Mouse (Mus musculus): ENCODE measurements around the gene Gm45233. TPM values are rescaled to one million over a fixed set of nuclear protein-coding genes. Genes with fewer than 3 reads are reported as not detected.
A peak's percentile ranks its signal among the peaks of the same experiment; 100 is the strongest.
"Not testable (repeated sequence)": the region's sequence is repeated elsewhere in the genome, so short reads cannot be mapped to it uniquely, and the experiment has no call there.

Gene Gm45233
- polyA plus RNA-seq (2015; fragmentation: Nextera tagmentation; extraction: Ambion mirVana), result 0.23 and 0.24 TPM in 2 replicates

DNA sequence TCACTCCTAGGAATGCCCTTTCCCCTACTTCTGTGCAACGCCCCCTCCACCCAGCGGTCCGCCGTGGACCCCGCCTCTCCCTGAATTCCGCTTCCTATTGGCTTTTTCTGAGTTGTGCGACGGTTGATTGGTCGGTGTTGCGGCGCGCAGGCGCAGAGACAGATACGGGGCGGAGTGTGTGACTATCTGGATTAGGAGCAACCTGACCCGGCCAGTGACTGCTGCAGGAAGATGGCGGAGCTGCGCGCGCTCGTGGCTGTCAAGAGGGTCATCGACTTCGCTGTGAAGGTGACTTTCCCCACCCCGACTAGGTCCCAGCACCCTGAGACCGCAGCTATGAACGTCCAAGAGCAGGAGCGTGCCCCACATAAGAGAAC lies at the start of gene Gm45233, which contains the start of gene Etfb:
Gene Gm45233 (plus strand): TSS at position 212 of the 377 bp plus-strand sequence.
Gene Etfb (plus strand): TSS at position 167 of the 377 bp plus-strand sequence.
- WGBS, result under 1% methylated on average over 27 of the region's 27 CpGs
- Histone ChIP-seq H3K4me3 (ENCODE audit: low read depth, low read length) (peak within 1 kb of the TSS; percentile 49), H3K4me2 (replicated peaks; ENCODE audit: low read depth) (peak within 1 kb of the TSS; percentile 82), H3K27ac (ENCODE audit: low read depth, low read length) (peak within 1 kb of the TSS; percentile 98), H3K4me1 (replicated peaks; ENCODE audit: control insufficient read depth, insufficient read depth, low read length) (peaks cover 4% of the 10 kb centered on the region), H3K27me3 (replicated peaks; ENCODE audit: control insufficient read depth, insufficient read depth, low read length) (no peaks in the 10 kb centered on the region), H3K9me3 (ENCODE audit: control insufficient read depth) (no peaks in the 10 kb centered on the region), H3K36me3 (ENCODE audit: control insufficient read depth, insufficient read depth) (no peaks in the 10 kb centered on the region), H3K9ac (ENCODE audit: low read depth, low read length) (peak within 1 kb of the TSS; percentile 53)
- ATAC-seq, result peak; percentile 98
- no peak; the same call in 1 of the 2 replicates for TF ChIP-seq CTCF (IDR thresholded peaks at IDR 0.05; ENCODE audit: low read depth)

DNA sequence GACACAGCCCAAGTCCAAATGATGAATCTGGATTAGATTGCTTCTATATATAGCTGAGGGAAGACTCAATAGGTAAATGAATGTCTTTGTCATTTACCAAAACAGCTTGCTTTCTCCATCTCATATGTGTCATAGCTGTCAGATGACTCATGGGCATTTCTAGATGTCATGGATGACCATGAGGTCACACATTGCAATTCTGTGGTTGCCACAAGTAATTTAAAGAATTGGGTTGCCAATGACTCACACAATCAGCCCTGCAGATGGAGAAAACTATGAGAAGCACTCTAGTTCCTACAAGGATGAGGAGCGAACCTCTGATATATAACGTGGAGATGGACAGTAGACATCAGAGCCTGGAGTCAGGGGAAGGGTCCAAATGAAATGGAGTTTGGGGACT lies 44.4 kb upstream of the Gm45233 start:
- Histone ChIP-seq H3K27me3 (replicated peaks; ENCODE audit: control insufficient read depth, insufficient read depth, low read length) (no peaks in the 10 kb centered on the region), H3K27ac (ENCODE audit: low read depth, low read length) (no peak overlapping the region), H3K9ac (ENCODE audit: low read depth, low read length) (no peak overlapping the region), H3K36me3 (ENCODE audit: control insufficient read depth, insufficient read depth) (no peaks in the 10 kb centered on the region), H3K9me3 (ENCODE audit: control insufficient read depth) (no peaks in the 10 kb centered on the region), H3K4me1 (replicated peaks; ENCODE audit: control insufficient read depth, insufficient read depth, low read length) (no peaks in the 10 kb centered on the region), H3K4me3 (ENCODE audit: low read depth, low read length) (no peak overlapping the region), H3K4me2 (replicated peaks; ENCODE audit: low read depth) (no peak overlapping the region)
- no peak for ATAC-seq
- no peak for TF ChIP-seq CTCF (IDR thresholded peaks at IDR 0.05; ENCODE audit: low read depth)
- 81% methylated on average over 2 of the region's 2 CpGs for WGBS

DNA sequence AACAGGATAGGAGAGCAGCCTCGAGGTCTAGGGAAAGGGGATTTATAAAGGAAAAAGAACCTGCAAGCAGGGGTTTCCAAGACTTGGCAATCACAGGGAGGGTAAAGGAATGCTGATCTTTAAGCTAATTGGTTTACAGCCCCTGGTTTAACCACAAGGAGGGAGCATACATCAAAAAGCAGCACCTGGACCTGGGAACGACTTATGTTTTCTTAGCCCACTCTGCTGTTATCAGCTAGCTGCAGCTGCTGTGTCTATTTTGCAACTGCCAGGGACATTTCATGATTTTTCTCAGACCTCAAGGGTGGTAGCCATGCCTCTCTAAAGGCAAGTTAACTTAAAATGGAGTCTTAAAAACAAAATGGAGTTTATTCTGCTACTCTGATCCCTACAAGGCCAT lies 41.2 kb upstream of the Gm45233 start:
- Histone ChIP-seq H3K4me1 (replicated peaks; ENCODE audit: control insufficient read depth, insufficient read depth, low read length) (no peaks in the 10 kb centered on the region), H3K27me3 (replicated peaks; ENCODE audit: control insufficient read depth, insufficient read depth, low read length) (no peaks in the 10 kb centered on the region), H3K9ac (ENCODE audit: low read depth, low read length) (no peak overlapping the region), H3K36me3 (ENCODE audit: control insufficient read depth, insufficient read depth) (no peaks in the 10 kb centered on the region), H3K27ac (ENCODE audit: low read depth, low read length) (no peak overlapping the region), H3K9me3 (ENCODE audit: control insufficient read depth) (no peaks in the 10 kb centered on the region), H3K4me2 (replicated peaks; ENCODE audit: low read depth) (no peak overlapping the region), H3K4me3 (ENCODE audit: low read depth, low read length) (no peak overlapping the region)
- no peak for TF ChIP-seq CTCF (IDR thresholded peaks at IDR 0.05; ENCODE audit: low read depth)
- WGBS, result 8% methylated on average over 2 of the region's 2 CpGs
- no peak for ATAC-seq

DNA sequence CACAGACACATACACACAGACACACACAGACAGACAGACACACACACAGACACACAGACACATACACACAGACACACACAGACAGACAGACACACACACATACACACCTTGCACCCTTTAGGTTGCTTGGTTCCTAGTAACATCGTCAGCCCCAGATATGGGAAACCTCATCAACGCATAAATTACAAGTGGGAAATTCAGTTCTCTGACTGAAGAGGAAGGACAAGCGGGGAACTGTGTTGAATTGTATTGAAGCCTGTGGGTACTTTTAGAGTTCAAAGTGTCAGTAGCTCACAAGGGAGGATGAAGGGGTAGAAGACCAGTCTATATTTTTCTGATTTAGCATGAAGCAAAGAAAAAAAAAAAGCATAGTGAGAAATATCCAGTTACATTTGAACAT lies 36.4 kb upstream of the Gm45233 start:
- TF ChIP-seq CTCF (IDR thresholded peaks at IDR 0.05; ENCODE audit: low read depth), result no peak
- no peaks in the 10 kb centered on the region for H3K4me1 ChIP-seq (replicated peaks; ENCODE audit: control insufficient read depth, insufficient read depth, low read length)
- 75% methylated on average over 3 of the region's 3 CpGs for WGBS
- no peak overlapping the region for H3K4me2 ChIP-seq (replicated peaks; ENCODE audit: low read depth)
- ATAC-seq, result no peak
- H3K27ac ChIP-seq (ENCODE audit: low read depth, low read length), result no peak overlapping the region
- no peak overlapping the region for H3K4me3 ChIP-seq (ENCODE audit: low read depth, low read length)
- no peak overlapping the region for H3K9ac ChIP-seq (ENCODE audit: low read depth, low read length)
- no peaks in the 10 kb centered on the region for H3K9me3 ChIP-seq (ENCODE audit: control insufficient read depth)
- no peaks in the 10 kb centered on the region for H3K27me3 ChIP-seq (replicated peaks; ENCODE audit: control insufficient read depth, insufficient read depth, low read length)
- no peaks in the 10 kb centered on the region for H3K36me3 ChIP-seq (ENCODE audit: control insufficient read depth, insufficient read depth)

DNA sequence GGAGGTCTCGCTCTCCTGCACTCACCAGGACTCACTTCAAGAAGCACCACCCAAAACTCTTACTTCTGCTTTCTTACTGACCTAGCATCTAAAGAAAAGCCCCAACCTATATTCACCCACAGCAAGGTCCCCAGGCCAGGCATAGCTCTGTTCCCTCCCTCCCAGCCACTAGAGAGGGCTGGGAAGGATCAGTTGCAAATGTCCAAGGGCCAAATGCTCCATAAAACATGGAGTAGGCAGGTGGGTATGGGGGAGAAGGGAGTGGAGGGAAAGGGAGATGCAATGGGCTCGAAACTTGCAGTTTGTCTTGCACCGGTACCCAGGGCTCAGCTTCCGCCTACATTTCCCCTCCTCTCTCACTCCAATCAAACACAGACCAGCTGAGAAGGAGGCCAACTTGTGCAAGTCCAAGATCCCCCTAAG lies 35.8 kb upstream of the Gm45233 start, which contains the start of gene Siglecg:
Gene Siglecg (plus strand): TSS at position 74 of the 423 bp plus-strand sequence.
- WGBS, result 69% methylated on average over 4 of the region's 4 CpGs
- Histone ChIP-seq H3K4me3 (ENCODE audit: low read depth, low read length) (no peak within 1 kb of the TSS), H3K36me3 (ENCODE audit: control insufficient read depth, insufficient read depth) (no peaks in the 10 kb centered on the region), H3K4me2 (replicated peaks; ENCODE audit: low read depth) (no peak within 1 kb of the TSS), H3K9ac (ENCODE audit: low read depth, low read length) (no peak within 1 kb of the TSS), H3K27me3 (replicated peaks; ENCODE audit: control insufficient read depth, insufficient read depth, low read length) (no peaks in the 10 kb centered on the region), H3K9me3 (ENCODE audit: control insufficient read depth) (no peaks in the 10 kb centered on the region), H3K4me1 (replicated peaks; ENCODE audit: control insufficient read depth, insufficient read depth, low read length) (no peaks in the 10 kb centered on the region), H3K27ac (ENCODE audit: low read depth, low read length) (no peak within 1 kb of the TSS)
- no peak for TF ChIP-seq CTCF (IDR thresholded peaks at IDR 0.05; ENCODE audit: low read depth)
- no peak for ATAC-seq

DNA sequence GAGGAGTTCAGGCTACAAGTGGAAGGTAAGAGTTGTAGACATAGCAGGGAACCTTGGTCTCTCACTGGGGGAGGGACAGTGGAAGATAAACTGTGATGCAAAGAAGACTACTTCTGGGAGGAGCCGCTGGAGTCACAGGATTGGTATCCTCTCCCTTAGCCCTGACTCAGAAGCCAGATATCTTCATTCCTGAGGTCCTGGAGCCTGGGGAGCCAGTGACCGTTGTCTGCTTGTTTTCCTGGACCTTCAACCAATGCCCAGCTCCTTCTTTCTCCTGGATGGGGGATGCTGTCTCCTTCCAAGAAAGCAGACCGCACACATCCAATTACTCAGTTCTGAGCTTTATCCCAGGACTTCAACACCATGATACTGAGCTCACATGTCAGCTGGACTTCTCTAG lies 34.8 kb upstream of the Gm45233 start:
- 69% methylated on average over 3 of the region's 3 CpGs for WGBS

DNA sequence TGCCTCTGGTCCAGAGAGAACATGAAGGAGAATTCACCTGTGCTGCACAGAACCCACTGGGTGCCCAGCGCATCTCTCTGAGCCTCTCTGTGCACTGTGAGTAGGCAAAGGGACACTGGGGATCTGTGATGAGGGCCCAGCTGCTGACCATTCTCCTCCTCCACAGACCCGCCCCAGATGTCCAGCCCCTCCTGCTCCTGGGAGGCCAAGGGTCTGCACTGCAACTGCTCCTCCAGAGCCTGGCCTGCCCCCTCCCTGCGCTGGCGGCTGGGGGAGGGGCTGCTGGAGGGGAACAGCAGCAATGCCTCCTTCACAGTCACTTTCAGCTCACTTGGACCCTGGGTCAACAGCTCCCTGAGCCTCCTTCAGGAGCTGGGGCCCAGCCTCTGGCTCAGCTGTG lies 32.2 kb upstream of the Gm45233 start:
- H3K4me2 ChIP-seq (replicated peaks; ENCODE audit: low read depth); H3K9me3 ChIP-seq (ENCODE audit: control insufficient read depth); H3K4me3 ChIP-seq (ENCODE audit: low read depth, low read length); H3K27ac ChIP-seq (ENCODE audit: low read depth, low read length); H3K4me1 ChIP-seq (replicated peaks; ENCODE audit: control insufficient read depth, insufficient read depth, low read length); H3K27me3 ChIP-seq (replicated peaks; ENCODE audit: control insufficient read depth, insufficient read depth, low read length); H3K36me3 ChIP-seq (ENCODE audit: control insufficient read depth, insufficient read depth); ATAC-seq; H3K9ac ChIP-seq (ENCODE audit: low read depth, low read length): not testable (repeated sequence)
- 32% methylated on average over 4 of the region's 4 CpGs for WGBS

More for the DNA sequence above, 34.8 kb upstream of the Gm45233 start:
- Histone ChIP-seq H3K4me1 (replicated peaks; ENCODE audit: control insufficient read depth, insufficient read depth, low read length) (no peaks in the 10 kb centered on the region), H3K9ac (ENCODE audit: low read depth, low read length) (no peak overlapping the region), H3K36me3 (ENCODE audit: control insufficient read depth, insufficient read depth) (no peaks in the 10 kb centered on the region), H3K9me3 (ENCODE audit: control insufficient read depth) (no peaks in the 10 kb centered on the region), H3K4me2 (replicated peaks; ENCODE audit: low read depth) (no peak overlapping the region), H3K4me3 (ENCODE audit: low read depth, low read length) (no peak overlapping the region), H3K27me3 (replicated peaks; ENCODE audit: control insufficient read depth, insufficient read depth, low read length) (no peaks in the 10 kb centered on the region), H3K27ac (ENCODE audit: low read depth, low read length) (no peak overlapping the region)
- TF ChIP-seq CTCF (IDR thresholded peaks at IDR 0.05; ENCODE audit: low read depth), result no peak
- no peak for ATAC-seq

All from intestine, postnatal 0 days (tissue).